Mouse (Mus musculus) MEL (cell line): ENCODE measurements around the gene Stk40. TPM values are rescaled to one million over a fixed set of nuclear protein-coding genes. Genes with fewer than 3 reads are reported as not detected.

Experiments
- DNase-seq: peaks from one replicate; pipeline ENCODE4 v3.0.0; 2011; ENCODE audit warnings: low read depth, low spot score
- H3K27ac ChIP-seq: 2 replicates; pipeline ENCODE4 v1.5.1; 2012; ENCODE audit warnings: low read depth, mild to moderate bottlenecking, control low read depth, low read length, moderate library complexity; ENCODE audit not compliant: control insufficient read depth
- H3K27me3 ChIP-seq, 2 experiments: fragments of 150-350 bp in 1 of 2; sonication (generic) in 1 of 2; 2 replicates each; pipeline ENCODE4 v1.6.1; 2012; ENCODE audit warnings: low read length in 2 of 2, mild to moderate bottlenecking in 2 of 2, improper control_type of control experiment in 1 of 2, moderate library complexity in 1 of 2; ENCODE audit not compliant: insufficient read depth in 2 of 2, control insufficient read depth in 1 of 2
- H3K36me3 ChIP-seq, 2 experiments: 2 replicates each; pipeline ENCODE4 v1.6.1; 2012 to 2014; ENCODE audit warnings: low read length in 2 of 2, improper control_type of control experiment in 1 of 2, inconsistent platforms in 1 of 2, mild to moderate bottlenecking in 1 of 2; ENCODE audit not compliant: insufficient read depth in 2 of 2, control insufficient read depth in 1 of 2
- H3K4me1 ChIP-seq, 2 experiments: fragments of 150-350 bp in 1 of 2; sonication (generic) in 1 of 2; 2 replicates each; pipeline ENCODE4 v1.6.1; 2012; ENCODE audit warnings: low read length in 2 of 2, improper control_type of control experiment in 1 of 2, mild to moderate bottlenecking in 1 of 2; ENCODE audit not compliant: insufficient read depth in 2 of 2, control insufficient read depth in 1 of 2
- H3K4me3 ChIP-seq, 2 experiments: fragments of 150-350 bp in 1 of 2; sonication (generic) in 1 of 2; 2 replicates each; pipeline ENCODE4 v1.5.1; 2012; ENCODE audit warnings: low read depth in 2 of 2, low read length in 2 of 2, mild to moderate bottlenecking in 2 of 2, moderate library complexity in 2 of 2, control low read depth in 1 of 2, improper control_type of control experiment in 1 of 2; ENCODE audit not compliant: control insufficient read depth in 1 of 2, insufficient read depth in 1 of 2
- H3K79me2 ChIP-seq: 2 replicates; pipeline ENCODE4 v1.6.1; 2012; ENCODE audit warnings: mild to moderate bottlenecking, low read length, moderate library complexity; ENCODE audit not compliant: control insufficient read depth, poor library complexity, insufficient read depth
- H3K9ac ChIP-seq: 2 replicates; pipeline ENCODE4 v1.6.1; 2012; ENCODE audit warnings: low read depth, mild to moderate bottlenecking, control low read depth, low read length, moderate library complexity; ENCODE audit not compliant: control insufficient read depth, poor library complexity, severe bottlenecking
- H3K9me3 ChIP-seq: fragments of 150-350 bp; sonication (generic); replicated peaks from 2 replicates; pipeline ENCODE4 v1.6.1; 2012; ENCODE audit warnings: mild to moderate bottlenecking, low read length, improper control_type of control experiment, moderate library complexity; ENCODE audit not compliant: insufficient read depth
- CHD1 ChIP-seq: IDR thresholded peaks from 2 replicates; pipeline ENCODE4 v1.6.1; 2012; ENCODE audit warnings: low read depth, mild to moderate bottlenecking, inconsistent platforms, low read length, improper control_type of control experiment
- CHD2 ChIP-seq: IDR thresholded peaks from 2 replicates; pipeline ENCODE4 v1.6.1; 2011; ENCODE audit warnings: low read length, improper control_type of control experiment
- ELF1 ChIP-seq: IDR thresholded peaks from 2 replicates; pipeline ENCODE4 v1.6.1; 2014; ENCODE audit warnings: low read depth, mild to moderate bottlenecking, inconsistent platforms, low read length, improper control_type of control experiment, moderate library complexity
- EP300 ChIP-seq, 2 experiments: IDR thresholded peaks; 2 replicates each; pipeline ENCODE4 v1.6.1; 2011; ENCODE audit warnings: improper control_type of control experiment in 2 of 2, low read length in 2 of 2, low read depth in 1 of 2, mild to moderate bottlenecking in 1 of 2
- ETS1 ChIP-seq: IDR thresholded peaks from 2 replicates; pipeline ENCODE4 v1.6.1; 2012; ENCODE audit warnings: low read depth, mild to moderate bottlenecking, inconsistent platforms, low read length, improper control_type of control experiment, moderate library complexity
- GABPA ChIP-seq: IDR thresholded peaks from 2 replicates; pipeline ENCODE4 v1.6.1; 2012; ENCODE audit warnings: low read depth, mild to moderate bottlenecking, inconsistent platforms, low read length, improper control_type of control experiment, moderate library complexity
- KAT2A ChIP-seq: conservative IDR thresholded peaks from 2 replicates; pipeline ENCODE4 v1.6.1; 2012; ENCODE audit warnings: low read depth, low read length, improper control_type of control experiment, inconsistent platforms
- MAFK ChIP-seq: IDR thresholded peaks from 2 replicates; pipeline ENCODE4 v1.6.1; 2011; ENCODE audit warnings: low read depth, mild to moderate bottlenecking, low read length, improper control_type of control experiment, borderline replicate concordance
- MAX ChIP-seq: IDR thresholded peaks from 2 replicates; pipeline ENCODE4 v1.6.1; 2011; ENCODE audit warnings: low read length, improper control_type of control experiment
- MXI1 ChIP-seq: IDR thresholded peaks from 2 replicates; pipeline ENCODE4 v1.6.1; 2011; ENCODE audit warnings: mild to moderate bottlenecking, low read depth, low read length, improper control_type of control experiment
- NRF1 ChIP-seq: IDR thresholded peaks from 2 replicates; pipeline ENCODE4 v1.6.1; 2014; ENCODE audit warnings: low read depth, mild to moderate bottlenecking, inconsistent platforms, low read length, improper control_type of control experiment, moderate library complexity; ENCODE audit not compliant: poor library complexity, insufficient read depth, severe bottlenecking
- POLR2A ChIP-seq, 2 experiments: IDR thresholded peaks; 2 replicates each; pipeline ENCODE4 v1.6.1; 2011 to 2012; ENCODE audit warnings: low read length in 2 of 2, mild to moderate bottlenecking in 2 of 2, control low read depth in 1 of 2, improper control_type of control experiment in 1 of 2, low read depth in 1 of 2, moderate library complexity in 1 of 2; ENCODE audit not compliant: control insufficient read depth in 1 of 2, insufficient read depth in 1 of 2, poor library complexity in 1 of 2
- POLR2AphosphoS2 ChIP-seq: IDR thresholded peaks from 2 replicates; pipeline ENCODE4 v1.6.1; 2011; ENCODE audit warnings: low read length, improper control_type of control experiment
- POLR2AphosphoS5 ChIP-seq: IDR thresholded peaks from 2 replicates; pipeline ENCODE4 v1.6.1; 2012; ENCODE audit warnings: low read depth, borderline replicate concordance, mild to moderate bottlenecking, inconsistent platforms, low read length, moderate library complexity, mixed read lengths
- RAD21 ChIP-seq: IDR thresholded peaks from 2 replicates; pipeline ENCODE4 v1.6.1; 2011; ENCODE audit warnings: mild to moderate bottlenecking, low read depth, low read length, improper control_type of control experiment
- TBP ChIP-seq: IDR thresholded peaks from 2 replicates; pipeline ENCODE4 v1.8.0; 2011; ENCODE audit warnings: low read depth, low read length, improper control_type of control experiment
- UBTF ChIP-seq: IDR thresholded peaks from 2 replicates; pipeline ENCODE4 v1.6.1; 2012; ENCODE audit warnings: low read depth, mild to moderate bottlenecking, inconsistent platforms, low read length, improper control_type of control experiment, moderate library complexity, borderline replicate concordance; ENCODE audit not compliant: insufficient read depth
- USF2 ChIP-seq, 2 experiments: IDR thresholded peaks; 2 replicates each; pipeline ENCODE4 v1.6.1; 2011 to 2012; ENCODE audit warnings: improper control_type of control experiment in 2 of 2, low read length in 2 of 2, borderline replicate concordance in 1 of 2, inconsistent platforms in 1 of 2, low read depth in 1 of 2, mild to moderate bottlenecking in 1 of 2; ENCODE audit not compliant: insufficient read depth in 1 of 2
- ZC3H11A ChIP-seq: IDR thresholded peaks from 2 replicates; pipeline ENCODE4 v1.6.1; 2012; ENCODE audit warnings: low read depth, mild to moderate bottlenecking, inconsistent platforms, low read length, improper control_type of control experiment
- ZMIZ1 ChIP-seq: IDR thresholded peaks from 2 replicates; pipeline ENCODE4 v1.6.1; 2012; ENCODE audit warnings: low read depth, mild to moderate bottlenecking, inconsistent platforms, low read length, improper control_type of control experiment, moderate library complexity
- polyA plus RNA-seq, 2 experiments: library from polyadenylated mRNA; stranded (reverse) in 1 of 2; unstranded in 1 of 2; fragments of >175 nt in 1 of 2; fragments of >200 nt in 1 of 2; gene quantifications; 2 replicates each; pipeline versions ENCODE4 v1.2.1 to v1.2.4; 2012; ENCODE audit warnings: low replicate concordance in 2 of 2, low read depth in 1 of 2; ENCODE audit not compliant: insufficient read length in 2 of 2, insufficient read depth in 1 of 2, missing spikeins in 1 of 2
- total RNA-seq: library from RNA; depleted of rRNA; stranded (reverse); fragments of 300-350 nt; gene quantifications from 2 replicates; pipeline ENCODE4 v1.2.3, GENCODE M21; 2012

Gene Stk40
- total and polyA plus RNA-seq, 3 experiments = 16.8 to 270 (median 79.4) TPM

- TF ChIP-seq UBTF = no peak
- TF ChIP-seq ZC3H11A = no peak
Measured at GRCm38 (mm10) chr4:126120506-126120905, 16.7 kb downstream of the Stk40 start (continued).

GRCm38 (mm10) chr4:126123309-126124040 is 19.7 kb downstream of the Stk40 start:
- Histone ChIP-seq H3K4me1 (no peaks in the 10 kb centered on the region), H3K79me2 (0 out of 2 replicates have a peak, but pooled peaks cover 1% of the 10 kb centered on the region), H3K27me3 (no peaks in the 10 kb centered on the region), H3K9me3 (no peaks in the 10 kb centered on the region), H3K36me3 (peaks cover 0 to 7% of the 10 kb centered on the region in 2 experiments; a peak in 1 of 4 replicates), H3K27ac (no peak overlapping the region), H3K4me3 (no peak overlapping the region), H3K9ac (no peak overlapping the region)
- DNase-seq = no peak
- TF ChIP-seq RAD21 (no peak), UBTF (no peak), ETS1 (no peak), KAT2A (no peak), CHD2 (no peak), CHD1 (no peak), EP300 (IDR thresholded peaks at IDR 0.05; ENCODE audit: low read depth in 1 of 2, low read length in 2 of 2) (no peak), ZMIZ1 (no peak), ELF1 (no peak), USF2 (IDR thresholded peaks at IDR 0.05; ENCODE audit: borderline replicate concordance in 1 of 2, insufficient read depth in 1 of 2, low read depth in 1 of 2, low read length in 2 of 2) (no peak), TBP (no peak), MXI1 (no peak), MAX (no peak), POLR2AphosphoS2 (no peak), POLR2AphosphoS5 (no peak), GABPA (no peak), MAFK (no peak), NRF1 (no peak), POLR2A (IDR thresholded peaks at IDR 0.05; ENCODE audit: control insufficient read depth in 1 of 2, insufficient read depth in 1 of 2, low read depth in 1 of 2, low read length in 2 of 2, poor library complexity in 1 of 2) (no peak)
